Mouse (Mus musculus) layer of hippocampus, adult 11-12 months (tissue): ENCODE measurements at regions not wholly inside any gene's neighbourhood (a gene's known extent, or its start where the extent isn't known, plus 50 kb on each side); places are given as distances from the start of the nearest gene placed in this dataset.

Source experiments
- DNase-seq: peaks from one replicate; pipeline ENCODE4 v3.0.0; 2022; ENCODE audit warnings: low spot score

GRCm38 (mm10) chr15:56030007-56030406 lies 1447.4 kb downstream of the Slc22a22 start:
- no peak for DNase-seq

- no peak for DNase-seq
Measured at GRCm38 (mm10) chr15:56027197-56027818, 1450.1 kb downstream of the Slc22a22 start.

- DNase-seq: no peak
Measured at GRCm38 (mm10) chr15:56024705-56025104, 1452.7 kb downstream of the Slc22a22 start.

DNA sequence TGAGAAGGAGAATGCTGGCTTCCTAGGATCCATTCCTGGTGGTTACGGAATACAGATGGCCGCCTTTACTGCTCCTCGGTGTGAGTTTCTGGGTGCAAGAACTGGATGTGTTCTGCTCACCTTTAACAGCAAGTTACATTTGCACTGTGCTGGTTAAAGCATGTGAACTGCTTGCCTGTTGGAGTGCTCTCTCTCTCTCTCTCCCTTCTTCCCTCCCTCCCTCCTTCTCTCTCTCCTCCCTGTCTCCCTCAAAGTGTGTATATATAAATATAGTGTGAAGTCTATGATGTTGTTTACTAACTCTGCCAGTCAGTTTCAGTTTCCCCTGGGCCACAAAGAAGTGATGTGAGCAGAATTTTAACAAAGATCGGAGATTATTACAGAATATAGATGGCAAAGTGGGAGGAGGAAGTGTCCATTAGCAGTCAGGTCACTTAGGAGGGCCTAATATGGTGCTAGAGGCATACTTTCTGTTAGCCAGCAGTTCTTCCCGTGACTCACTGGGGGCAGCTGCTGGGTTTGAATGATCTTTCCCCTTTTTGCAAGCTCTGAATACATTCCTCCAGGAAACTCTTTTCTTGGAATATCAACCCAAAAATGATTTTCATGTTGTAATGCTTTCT lies 1453.5 kb downstream of the Slc22a22 start:
- no peak for DNase-seq

DNA sequence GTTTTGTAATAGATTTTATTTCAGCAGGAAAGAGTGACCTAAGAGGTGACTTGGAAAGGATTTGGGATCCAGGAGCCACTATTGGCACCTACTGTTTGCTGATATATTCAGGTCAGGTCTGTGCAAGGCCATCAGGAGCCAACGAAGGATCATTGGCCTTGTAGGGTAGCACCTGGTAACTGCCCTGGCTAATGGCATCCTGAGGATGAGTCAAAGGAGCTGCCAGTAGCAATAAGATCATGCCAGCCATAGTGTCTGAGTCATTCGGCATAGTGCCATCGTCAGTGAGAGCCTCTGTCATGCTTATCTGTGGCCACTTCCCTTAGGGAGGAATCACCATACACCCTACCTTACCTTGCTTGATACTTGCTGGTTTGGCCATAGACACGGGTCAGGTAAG lies 1455.1 kb downstream of the Slc22a22 start:
- DNase-seq: no peak

GRCm38 (mm10) chr15:56018141-56018540 lies 1459.3 kb downstream of the Slc22a22 start:
- DNase-seq: no peak

- no peak for DNase-seq
Measured at GRCm38 (mm10) chr15:56017561-56017960, 1459.9 kb downstream of the Slc22a22 start.

GRCm38 (mm10) chr15:56016070-56016469 lies 1461.4 kb downstream of the Slc22a22 start:
- no peak for DNase-seq

GRCm38 (mm10) chr15:56014059-56014620 lies 1463.3 kb downstream of the Slc22a22 start:
- DNase-seq: no peak

DNA sequence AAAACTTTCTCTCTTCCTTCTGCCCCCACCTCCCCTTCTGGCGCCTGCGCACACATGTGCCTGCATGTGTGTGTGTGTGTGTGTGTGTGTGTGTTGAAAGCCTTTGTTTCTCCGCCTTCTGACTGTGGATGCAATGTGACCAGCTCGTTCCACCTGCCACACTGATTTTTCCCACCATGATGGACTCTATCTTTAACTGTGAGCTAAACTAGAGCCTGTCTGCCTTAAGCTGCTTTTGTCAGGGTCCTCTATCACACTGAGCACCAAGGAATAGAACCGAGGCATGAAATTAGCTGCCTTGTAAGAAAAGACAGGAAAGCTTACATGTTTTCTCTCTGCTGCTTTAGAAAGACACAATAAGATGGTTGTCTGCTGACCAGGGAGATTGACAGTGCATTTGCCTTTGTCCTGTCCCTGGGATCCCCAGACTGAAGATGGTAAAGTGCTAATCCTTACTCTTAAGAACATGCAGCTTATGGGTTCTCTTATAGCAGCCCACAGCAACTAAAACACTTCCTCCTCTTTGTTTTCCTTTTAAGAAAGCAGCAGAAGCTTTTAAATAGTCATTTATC lies 1468.7 kb downstream of the Slc22a22 start:
- no peak for DNase-seq

- no peak for DNase-seq
Measured at GRCm38 (mm10) chr15:56007376-56007775, 1470.0 kb downstream of the Slc22a22 start.

- no peak for DNase-seq
Measured at GRCm38 (mm10) chr15:56005361-56005760, 1472.1 kb downstream of the Slc22a22 start.

DNA sequence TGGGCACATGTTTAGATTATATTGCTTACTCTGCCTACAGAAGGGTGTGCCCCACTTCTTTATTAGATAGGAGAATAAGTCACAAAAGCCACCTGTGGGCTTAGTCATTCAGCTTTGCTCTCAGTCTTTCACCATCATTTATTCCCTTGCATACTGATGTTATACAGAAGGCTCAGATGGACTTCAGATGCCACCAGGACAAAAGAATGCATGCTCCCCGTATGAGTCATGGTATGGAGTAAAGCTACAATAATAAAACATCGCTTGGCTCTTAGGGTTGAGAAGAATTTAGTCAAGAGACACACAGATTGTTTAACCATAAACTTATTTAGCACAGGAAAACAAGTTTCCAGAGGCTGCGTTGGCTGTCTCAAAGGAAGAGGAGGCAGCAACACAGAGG lies 1473.5 kb downstream of the Slc22a22 start:
- no peak for DNase-seq

DNA sequence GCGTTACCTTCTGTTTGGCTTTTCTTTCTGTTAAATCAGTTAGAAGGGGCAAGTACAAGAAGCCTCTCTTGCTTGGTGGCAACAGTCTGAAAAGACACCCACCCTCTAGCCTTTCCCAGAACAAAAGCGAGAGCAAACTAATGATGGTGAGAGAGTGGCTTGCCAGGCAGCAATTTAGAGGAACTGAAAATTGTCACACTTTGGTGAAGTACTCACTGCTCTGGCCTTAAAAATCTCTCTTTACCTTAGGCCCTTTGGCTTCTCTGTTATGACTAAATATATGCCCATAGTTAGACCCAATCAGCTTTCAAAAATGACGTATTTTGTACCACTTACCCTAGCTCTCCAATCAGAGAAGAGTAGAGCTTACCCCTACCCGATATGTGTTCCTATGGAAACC lies 1477.8 kb downstream of the Slc22a22 start:
- DNase-seq: no peak

DNA sequence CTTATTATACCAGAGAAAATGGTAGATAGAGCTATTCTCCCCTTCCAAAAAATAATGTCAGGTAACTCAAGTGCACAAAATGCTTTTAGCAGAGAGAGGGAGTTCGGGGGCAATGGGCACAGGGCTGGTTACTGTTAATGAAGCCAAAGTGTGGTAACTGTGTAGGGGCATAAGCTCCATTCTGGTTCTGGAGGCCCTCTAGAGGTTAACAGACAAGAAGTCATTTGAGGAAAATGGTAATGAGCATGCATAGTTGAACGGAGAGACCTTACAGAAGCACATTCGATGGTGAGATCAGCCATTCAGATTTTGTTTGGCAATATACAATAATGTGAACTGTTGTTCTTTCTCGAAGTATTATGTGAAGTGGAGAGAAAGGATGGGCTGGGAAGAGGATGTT lies 1479.4 kb downstream of the Slc22a22 start:
- no peak for DNase-seq

GRCm38 (mm10) chr15:55994680-55995079 lies 1482.7 kb downstream of the Slc22a22 start:
- DNase-seq: no peak

GRCm38 (mm10) chr15:55975843-55976242 lies 1501.6 kb downstream of the Slc22a22 start:
- no peak for DNase-seq

GRCm38 (mm10) chr15:55966780-55967179 lies 1510.6 kb downstream of the Slc22a22 start:
- DNase-seq: no peak

GRCm38 (mm10) chr15:55965296-55965695 lies 1512.1 kb downstream of the Slc22a22 start:
- DNase-seq: no peak

GRCm38 (mm10) chr15:55962093-55962492 lies 1515.3 kb downstream of the Slc22a22 start:
- DNase-seq: no peak
